Mouse (Mus musculus): Measurements from ENCODE around the gene Scg5. TPM values are rescaled to one million over a fixed set of nuclear protein-coding genes. Genes with fewer than 3 reads are reported as not detected.

Gene Scg5
- total RNA-seq, 2 experiments from 2014 or later: 0.24 TPM; not detected in 1

DNA sequence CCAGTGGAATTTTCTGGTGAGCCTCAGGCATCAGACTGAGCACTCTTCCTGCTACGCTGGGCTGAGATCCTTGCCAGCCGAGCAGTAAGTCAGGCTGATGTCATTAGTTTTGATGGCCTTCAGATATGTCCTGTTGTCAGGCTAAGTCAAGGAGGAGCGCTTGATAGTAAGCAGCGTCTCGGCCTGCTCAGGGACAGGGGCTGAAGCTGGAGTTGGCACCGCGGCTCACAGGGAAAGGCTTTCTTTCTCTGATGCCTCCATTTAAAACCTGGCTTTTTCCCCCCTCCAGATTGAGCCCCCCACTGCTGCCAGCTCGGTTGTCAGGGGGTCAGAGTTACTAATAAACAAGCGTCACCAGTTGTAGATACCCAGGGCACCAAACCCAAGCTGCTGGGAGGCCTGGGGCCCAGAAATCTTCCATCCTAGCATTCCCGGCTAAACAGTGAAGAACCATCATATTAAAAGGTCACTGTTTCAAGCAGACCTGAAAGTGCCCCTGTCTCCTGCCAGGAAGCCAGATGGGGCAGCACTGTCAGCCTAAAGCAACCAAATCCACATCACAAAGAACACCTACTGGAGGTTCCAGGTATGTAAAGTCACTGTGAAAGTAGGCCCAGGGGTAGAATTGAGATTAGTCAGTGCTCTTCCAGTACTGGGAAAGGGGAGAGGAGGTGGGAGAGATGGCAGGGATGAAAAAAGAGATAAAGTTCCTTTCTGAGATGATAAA lies 21.9 kb downstream of the Scg5 start:
- intact Hi-C loops (cut with DNase I): loop anchor here (5.0 to 10.0 kb wide), 3 partner anchors 270 to 502 kb away; no protein-coding TSS in a partner anchor
- no peak for DNase-seq

DNA sequence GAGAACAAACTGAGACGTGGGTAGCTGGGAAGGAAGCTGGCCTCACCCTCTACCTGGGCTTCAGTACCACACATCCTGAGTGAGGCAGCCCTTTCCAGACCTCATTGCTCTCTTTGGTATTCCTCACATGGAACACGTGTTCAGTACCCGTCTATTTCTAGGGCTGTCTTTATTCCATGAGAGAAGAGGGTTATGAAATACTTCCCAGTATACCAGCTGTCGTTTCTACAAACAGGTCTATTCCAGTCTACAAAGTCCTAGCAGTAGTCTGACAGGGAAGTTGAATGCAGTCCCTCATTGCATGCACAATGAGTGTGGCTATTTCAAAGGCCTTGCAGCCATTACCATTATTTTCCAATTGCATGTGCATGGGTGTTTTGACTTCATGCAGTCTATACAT lies 23.2 kb downstream of the Scg5 start:
- DNase-seq: no peak
- intact Hi-C loops (cut with DNase I): loop anchor here (5.0 to 10.0 kb wide), 3 partner anchors 268 to 501 kb away; no protein-coding TSS in a partner anchor

DNA sequence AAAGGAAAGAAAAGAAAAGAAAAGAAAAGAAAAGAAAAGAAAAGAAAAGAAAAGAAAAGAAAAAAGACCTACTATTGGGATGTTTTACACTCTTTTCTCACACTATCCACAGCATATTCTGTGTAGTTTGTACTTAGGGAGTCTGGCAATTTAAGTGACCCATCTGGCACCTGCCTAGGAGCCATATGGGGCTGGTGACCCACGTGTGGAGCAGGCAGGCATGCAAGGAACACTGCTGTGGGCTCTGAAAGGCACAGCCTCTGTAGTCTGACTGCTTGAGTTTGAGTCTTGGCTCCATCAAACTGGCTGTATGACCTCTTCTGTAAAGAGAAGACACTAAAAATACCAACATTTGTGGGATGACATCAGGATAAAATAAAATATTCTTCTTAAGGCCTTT lies 25.2 kb downstream of the Scg5 start:
- intact Hi-C loops (cut with DNase I): loop anchor here (10.0 kb wide), 1 partner anchor 499 kb away; no protein-coding TSS in a partner anchor
- DNase-seq: no peak

DNA sequence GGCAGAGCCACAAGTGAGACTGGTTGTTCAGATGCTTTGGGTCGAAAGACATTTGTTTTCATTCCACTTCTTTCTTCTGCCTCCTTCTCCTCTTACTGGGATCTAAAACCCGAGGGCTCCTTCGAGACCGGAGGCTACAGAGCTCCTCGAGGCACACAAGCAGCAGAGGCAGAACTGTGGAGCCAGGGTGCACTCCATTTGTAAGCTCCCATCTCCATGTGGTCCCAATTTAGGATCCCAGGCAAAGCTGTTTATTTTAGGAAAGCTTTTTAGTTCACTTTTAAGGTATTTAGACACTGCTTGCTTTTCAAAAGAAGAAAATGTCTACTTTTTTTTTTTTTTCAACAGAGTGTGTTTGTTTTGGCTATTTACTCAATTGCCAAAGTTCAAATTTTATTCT lies 28.1 kb downstream of the Scg5 start:
- no peak for DNase-seq
- intact Hi-C loops (cut with DNase I): loop anchor here (10.0 kb wide), 1 partner anchor 496 kb away; no protein-coding TSS in a partner anchor

DNA sequence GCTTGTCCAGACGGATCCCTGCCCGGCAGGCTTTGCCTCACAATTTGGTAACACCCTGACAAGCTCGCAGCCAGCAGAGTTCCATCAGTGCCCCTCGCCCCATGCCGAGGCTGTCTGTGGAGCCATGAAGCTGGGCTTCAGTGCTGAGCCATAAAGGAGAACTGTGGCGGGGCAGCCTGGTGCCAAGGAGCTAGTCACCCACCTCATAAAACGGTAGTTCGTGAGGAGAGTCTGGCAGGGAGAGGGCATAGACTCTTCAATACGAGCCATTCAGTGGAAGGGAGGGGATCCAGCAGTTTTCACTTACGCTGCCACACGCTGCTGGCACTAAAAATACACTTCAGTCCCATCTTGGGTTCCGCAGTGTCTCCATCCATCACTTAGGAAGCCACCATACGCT lies 30.3 kb downstream of the Scg5 start:
- DNase-seq: no peak
- intact Hi-C loops (cut with DNase I): no loop called here

DNA sequence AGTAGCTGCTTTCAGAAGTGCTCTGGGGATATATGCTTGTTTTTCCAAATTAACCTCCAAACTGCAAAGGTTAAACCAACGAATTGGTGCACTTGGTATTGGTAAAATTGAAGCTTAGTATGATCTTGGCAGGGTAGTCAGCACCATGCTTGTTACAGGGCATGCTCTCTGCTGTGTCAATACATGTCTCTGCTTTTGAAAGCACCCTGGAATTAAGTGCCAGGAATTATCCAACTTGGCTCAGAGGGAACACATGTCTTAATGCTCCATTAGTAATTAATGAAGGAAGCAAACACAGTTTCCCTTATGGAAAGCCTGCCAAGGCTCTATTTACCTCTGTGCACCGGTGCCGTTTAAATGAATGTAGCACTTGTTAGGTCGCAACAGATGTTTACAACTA lies 33.7 kb downstream of the Scg5 start:
- intact Hi-C loops (cut with DNase I): no loop called here
- no peak for DNase-seq

DNA sequence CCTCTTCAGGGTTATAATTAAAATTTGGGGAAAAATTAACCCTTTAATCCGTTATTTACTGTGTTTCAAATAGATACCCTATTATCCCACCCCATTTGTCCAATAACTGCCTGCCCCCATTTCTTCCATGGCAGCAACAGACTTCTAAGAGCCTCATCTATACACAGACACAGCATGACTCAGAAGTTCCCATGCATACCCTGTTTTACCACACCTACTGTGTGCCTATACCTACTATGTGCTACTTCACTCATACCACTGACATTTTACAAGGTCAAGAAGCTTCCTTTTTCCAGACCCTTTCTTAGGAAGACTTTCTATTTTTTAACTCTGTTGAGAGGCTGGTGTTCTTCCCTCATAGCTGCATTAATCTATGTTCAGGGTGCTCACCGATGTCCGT lies 35.4 kb downstream of the Scg5 start:
- intact Hi-C loops (cut with DNase I): no loop called here
- DNase-seq: no peak

DNA sequence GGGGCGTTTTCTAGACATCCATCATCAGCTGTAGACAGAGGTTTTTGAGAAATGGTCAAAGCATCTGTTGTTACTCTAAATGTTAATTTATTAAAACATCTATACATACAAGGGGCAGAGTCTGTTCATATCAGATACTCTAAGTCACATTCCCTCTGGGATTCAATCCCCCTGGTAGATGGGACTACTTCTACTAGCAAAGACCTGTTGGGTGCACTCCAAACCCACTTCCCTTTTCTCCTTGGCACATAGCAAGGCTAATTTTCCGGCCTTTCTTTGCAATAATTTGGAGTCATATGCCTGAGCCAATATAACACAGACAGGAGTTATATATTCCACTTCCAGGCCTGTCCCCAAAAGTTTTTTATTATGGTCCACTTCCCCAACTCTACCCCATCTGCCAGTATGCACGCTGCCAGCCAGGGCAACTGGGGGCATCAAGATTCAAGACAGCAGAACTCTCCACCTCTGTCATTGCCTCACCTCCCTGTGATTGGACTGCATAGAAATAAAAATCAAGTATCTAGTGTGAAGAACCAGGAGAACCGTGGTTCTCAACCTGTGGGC lies 40.0 kb downstream of the Scg5 start:
- DNase-seq: no peak
- intact Hi-C loops (cut with DNase I): no loop called here

DNA sequence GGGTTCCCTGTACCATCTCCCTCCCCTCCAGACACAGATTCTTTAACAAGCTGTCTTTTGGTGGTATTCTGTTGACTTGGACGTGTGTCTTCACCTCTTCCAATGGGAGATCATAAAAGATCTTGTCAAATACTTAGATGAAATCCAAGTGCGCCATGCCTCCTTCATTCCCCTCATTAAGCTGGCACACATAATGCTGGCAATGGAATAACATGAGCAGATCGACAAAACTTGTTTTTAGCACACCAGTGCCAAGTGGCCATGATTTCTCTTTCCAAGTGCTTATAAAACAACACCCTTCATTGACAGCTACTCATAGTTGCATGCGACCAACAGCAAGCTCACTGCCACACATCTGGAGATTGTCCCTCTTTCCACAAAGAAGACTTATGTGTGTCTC lies 41.0 kb downstream of the Scg5 start:
- intact Hi-C loops (cut with DNase I): no loop called here
- DNase-seq: no peak

DNA sequence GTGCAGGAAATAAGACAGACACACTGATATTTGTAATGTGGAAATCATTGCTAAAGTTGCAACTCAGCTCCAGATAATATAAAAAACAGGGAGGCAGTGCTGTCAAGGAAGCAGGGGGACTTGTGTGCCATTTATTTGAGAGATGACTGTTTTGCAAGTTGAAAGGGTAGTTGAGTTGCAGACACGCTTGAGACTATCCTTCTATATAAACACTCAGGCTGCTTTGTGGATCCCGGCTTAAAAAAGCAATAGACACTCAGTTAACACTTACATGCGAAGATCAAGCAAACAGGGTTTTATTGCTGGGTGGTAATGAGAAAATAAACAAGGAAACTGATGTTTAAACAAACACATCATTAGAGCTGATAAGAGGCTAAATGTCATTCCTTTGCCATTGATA lies 44.1 kb downstream of the Scg5 start:
- intact Hi-C loops (cut with DNase I): no loop called here
- no peak for DNase-seq

DNA sequence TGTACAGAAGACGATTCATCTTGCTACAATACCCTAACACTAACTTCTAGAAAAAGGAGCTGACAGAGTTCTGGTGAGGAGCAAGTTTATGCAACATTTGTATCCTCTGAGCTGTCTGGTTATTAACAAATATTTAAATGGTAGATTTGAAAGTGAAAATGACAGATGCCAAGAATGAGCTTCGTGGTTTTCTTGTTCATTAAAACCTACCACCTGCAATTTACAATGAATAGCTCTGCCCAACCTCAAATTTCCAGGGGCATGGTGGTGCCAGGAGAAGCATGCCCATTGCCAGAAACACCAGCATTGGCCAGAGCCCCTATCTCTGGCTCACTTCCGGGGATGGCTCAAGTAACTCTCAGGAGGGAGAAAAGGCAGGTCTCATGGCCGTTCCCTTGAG lies 47.4 kb downstream of the Scg5 start:
- intact Hi-C loops (cut with DNase I): no loop called here
- DNase-seq: no peak

DNA sequence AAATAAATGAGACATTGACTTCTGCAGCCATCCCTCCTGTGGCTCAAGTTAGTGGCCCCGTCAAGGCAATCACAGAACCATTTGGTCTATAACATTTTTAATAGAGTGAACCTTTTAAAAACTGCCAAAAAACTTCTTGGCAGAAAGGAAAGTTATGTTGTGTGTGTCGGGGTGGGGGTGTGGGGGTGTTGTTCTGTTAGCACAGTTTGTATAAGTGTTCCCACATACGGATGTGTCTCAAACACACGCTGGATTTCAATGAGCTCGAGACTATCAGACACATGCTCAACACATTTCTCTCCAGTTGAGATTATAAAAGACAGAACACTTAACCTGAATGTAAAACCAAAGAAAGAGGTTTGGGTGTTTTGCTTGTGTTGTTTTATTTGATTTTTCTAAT lies 47.8 kb downstream of the Scg5 start:
- intact Hi-C loops (cut with DNase I): no loop called here
- DNase-seq: no peak

DNA sequence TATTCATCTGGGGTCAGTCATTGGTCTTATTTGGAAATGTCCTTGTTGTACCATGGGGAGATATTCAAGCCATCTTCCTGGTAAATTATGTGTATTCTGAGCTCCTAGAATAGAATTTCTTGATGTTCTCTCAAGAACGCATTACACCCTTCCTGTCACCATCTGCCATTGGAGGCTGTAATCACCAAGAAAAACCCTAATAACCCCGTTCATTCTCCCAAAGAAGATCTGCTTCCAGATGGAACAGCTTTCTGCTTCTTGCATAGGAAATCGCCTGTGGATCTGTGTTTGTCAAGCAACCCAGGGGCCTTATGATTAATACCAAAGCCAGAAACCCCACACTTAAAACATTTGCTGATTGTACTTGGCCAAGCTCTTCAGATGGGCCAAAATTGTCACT lies 49.6 kb downstream of the Scg5 start:
- no peak for DNase-seq
- intact Hi-C loops (cut with DNase I): no loop called here

DNA sequence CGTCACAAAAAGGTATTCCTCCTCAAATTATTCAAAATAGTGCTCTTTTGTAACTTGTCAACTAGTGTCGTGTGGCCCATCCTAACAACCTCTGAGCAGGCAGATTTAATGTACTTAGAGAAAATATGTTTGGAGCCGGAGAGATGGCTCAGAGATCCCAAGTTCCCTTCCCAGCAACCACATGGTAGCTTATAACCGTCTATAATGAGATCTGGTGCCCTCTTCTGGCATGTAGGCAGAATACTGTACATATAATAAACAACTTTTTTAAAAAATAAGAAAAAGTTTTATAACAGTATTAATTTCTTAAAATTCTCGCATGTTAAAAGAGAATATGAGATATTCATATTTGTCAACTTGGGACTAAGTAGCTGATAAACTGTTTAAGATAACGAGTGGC lies 50.9 kb downstream of the Scg5 start:
- intact Hi-C loops (cut with DNase I): no loop called here
- no peak for DNase-seq

DNA sequence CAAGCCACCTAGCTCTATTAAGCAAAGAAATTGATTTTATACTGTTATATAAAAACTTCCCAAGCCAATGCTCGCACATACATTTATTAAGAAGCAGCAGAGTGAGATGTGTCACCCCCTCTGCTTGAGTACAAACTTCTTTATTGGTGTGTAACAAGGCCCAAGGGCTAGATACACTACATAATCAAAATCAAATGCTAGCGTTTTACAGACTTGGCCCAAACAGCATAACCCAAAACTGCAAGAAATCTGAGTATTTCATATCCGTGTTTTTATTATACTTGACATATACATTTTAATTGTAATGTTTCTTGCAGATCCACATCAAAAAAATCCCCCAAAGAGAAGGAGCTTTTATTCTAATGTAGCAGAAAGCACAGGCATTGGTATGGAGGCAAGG lies 52.6 kb downstream of the Scg5 start:
- intact Hi-C loops (cut with DNase I): no loop called here
- DNase-seq: no peak

DNA sequence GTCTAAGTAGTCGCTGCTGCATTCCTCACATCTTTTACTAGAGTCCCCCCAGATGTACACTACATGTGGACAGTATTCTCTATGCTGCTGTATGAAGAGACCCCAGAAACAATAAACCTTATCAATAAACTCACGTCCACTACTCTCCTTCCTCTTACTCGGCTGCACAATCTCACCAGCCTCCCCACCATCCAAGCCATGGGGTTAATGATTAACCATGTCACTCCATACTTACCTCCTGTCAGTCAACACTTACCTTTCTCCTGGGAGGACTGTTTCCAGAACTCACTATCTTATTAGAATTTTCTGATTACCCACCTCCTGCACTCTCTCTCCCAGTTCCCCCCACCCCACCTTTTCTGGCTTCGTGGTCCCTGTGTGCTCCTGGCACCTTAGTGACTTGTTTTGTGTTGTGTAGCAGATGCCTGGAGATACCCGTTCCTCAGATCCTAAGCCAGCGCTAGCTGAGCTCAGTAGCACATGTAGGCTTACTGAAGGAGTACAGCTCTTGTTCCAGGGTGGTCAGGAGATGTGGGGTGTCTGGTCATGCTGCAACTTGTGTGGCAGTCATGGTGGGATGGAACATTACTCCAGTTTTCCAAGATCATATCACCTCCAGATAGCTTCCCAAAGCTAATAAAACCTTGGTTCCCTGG lies 54.6 kb downstream of the Scg5 start:
- intact Hi-C loops (cut with DNase I): no loop called here
- no peak for DNase-seq

DNA sequence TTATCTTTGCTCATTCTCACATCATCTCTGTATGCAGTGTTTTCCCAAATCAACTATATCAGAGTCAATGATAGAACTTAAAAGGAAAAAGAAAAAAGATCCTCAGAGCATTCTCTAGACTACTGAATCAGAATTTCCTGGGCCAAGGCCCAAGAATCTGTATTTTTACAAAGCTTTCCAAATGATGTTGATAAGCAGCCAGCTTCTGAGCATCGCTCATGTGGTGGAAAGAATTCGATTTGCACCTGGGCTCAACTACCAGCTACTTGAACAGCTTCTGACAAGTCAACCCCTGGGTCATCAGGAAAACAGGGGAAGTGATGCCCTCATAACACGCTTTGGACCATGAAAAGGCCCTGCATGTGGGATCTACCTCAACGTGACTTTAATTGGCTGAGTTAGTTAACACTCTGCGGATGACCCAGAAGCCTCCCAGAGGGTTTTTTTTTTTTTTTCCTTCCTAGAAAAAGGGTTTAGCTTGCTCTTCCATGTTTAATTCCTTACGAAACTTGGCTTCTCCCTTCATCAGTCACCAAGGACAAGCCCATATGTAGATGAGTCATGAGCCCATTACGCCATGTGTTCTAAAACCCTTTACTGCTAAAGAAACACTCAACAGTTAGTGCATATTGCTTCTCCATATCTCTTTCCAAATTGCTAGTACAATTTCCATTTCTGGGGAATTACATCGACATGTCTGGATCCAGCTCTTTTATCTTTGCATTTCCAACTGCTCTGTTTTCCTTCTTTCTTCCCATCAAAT lies 60.2 kb downstream of the Scg5 start:
- intact Hi-C loops (cut with DNase I): no loop called here
- DNase-seq: no peak

DNA sequence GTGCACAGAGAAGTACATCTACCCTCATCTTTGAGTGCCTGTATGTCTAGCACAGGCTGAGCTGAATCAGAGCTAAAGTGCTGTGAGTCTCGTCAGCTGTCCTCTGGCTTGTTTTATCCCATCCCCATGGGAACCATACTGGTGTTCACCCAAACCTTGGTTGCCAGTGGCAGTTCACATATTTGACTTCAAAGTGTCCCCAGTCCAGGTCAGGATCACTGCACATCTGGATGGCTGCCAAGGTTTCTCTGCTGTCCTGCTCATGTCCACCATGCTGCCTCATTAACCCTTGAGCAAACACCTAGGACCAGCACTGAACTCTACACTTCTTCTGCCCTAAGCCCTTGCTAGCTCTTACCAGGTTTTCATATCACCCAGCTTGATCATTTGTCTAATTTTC lies 63.0 kb downstream of the Scg5 start:
- intact Hi-C loops (cut with DNase I): no loop called here
- DNase-seq: no peak

DNA sequence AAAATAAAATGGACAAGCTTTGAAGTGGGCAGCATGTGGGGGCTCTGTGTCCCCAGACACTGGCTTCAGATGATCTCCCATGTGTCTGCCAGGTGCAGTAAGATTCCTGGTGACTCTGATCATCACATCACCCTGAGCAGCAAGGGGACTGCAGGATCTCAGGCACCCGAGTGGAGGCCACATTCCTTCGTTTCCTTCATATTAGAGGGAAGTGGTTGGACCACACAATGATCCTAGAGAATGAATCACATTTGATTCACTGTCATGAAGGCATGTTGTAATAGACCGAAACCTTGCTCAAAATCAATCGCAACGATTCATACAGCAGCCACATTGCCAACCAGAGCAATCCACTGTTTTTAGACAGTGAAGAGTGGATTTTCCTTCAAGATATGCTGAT lies 64.0 kb downstream of the Scg5 start:
- DNase-seq: no peak
- intact Hi-C loops (cut with DNase I): no loop called here

DNA sequence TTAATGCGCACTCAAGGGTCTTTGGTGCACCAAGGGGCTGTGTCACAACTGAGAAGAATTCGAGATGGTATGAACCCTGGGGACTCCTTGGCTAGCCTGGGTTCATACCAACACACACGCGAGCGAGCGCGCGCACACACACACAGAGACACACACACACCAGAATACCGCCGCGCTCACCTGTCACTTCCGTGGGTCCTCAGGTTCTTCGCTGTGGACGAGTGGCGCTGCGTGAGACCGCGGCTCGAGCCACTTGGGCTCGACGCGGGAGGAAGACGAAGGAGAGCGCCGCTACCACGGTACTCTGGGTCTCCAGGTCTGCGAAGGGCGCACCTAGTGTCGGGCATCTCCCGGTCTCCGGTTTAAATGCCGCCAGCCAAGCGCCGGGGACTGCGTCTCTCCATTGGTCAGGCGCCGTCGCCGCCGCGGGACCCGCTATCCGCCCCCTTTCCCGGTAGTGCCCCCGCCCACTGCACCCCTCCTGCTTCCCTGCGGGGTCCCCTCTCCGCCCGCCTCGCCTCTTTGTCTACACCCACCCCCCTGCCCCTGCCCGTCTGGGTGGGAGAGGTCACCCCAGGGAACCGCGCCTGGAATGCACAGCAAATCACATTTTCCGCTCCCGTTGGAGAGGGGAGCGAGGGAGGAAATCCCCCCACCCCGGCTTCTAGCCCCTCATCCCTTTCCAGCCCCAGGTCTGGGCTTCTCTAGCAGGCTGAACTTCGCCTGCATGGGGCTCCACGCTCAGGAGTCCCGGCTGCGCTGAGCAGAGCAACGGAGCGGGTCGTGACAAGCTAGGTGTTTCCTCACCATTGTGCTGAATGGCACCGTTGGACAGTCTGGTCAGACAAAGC lies 70.4 kb downstream of the Scg5 start, which contains the start of gene Grem1:
Gene Grem1, minus strand, starts transcription at position 336 of the 851 bp plus-strand sequence.
- DNase-seq: peak in 1 of 2 experiments; percentile 10
- intact Hi-C loops (cut with DNase I): no loop called here

All from heart, postnatal 14 days (tissue).